Mouse (Mus musculus): ENCODE measurements around the gene Kcng3. TPM values are rescaled to one million over a fixed set of nuclear protein-coding genes. Genes with fewer than 3 reads are reported as not detected.
A peak's percentile ranks its signal among the peaks of the same experiment; 100 is the strongest.

Kcng3 gene
- total and polyA plus RNA-seq, 3 experiments = 0.05 TPM; not detected in 2

GRCm38 (mm10) chr17:83664761-83665160, 33.1 kb upstream of the Kcng3 start:
- H3K36me3 ChIP-seq (replicated peaks) = no peaks in the 10 kb centered on the region
- TF ChIP-seq GATA2 (IDR thresholded peaks at IDR 0.05; ENCODE audit: borderline replicate concordance, low read depth, low read length) = no peak
- TF ChIP-seq TAL1 (conservative IDR thresholded peaks at IDR 0.05; ENCODE audit: low read depth, low read length) = no peak
- no peak for TF ChIP-seq CTCF (IDR thresholded peaks at IDR 0.05; ENCODE audit: low read depth, low read length)
- no peak for TF ChIP-seq POLR2AphosphoS5 (IDR thresholded peaks at IDR 0.05; ENCODE audit: insufficient replicate concordance, low read depth, low read length)
- TF ChIP-seq GATA1 (IDR thresholded peaks at IDR 0.05; ENCODE audit: borderline replicate concordance, low read length) = no peak
- ATAC-seq (ENCODE audit: extremely low read depth, insufficient number of reproducible peaks, low FRiP score, poor library complexity, severe bottlenecking) = no peak
- peaks cover 30% of the 10 kb centered on the region for H3K4me1 ChIP-seq (ENCODE audit: insufficient read depth, low read depth, low read length)
- no peak for DNase-seq (ENCODE audit: low spot score)
- H3K9me3 ChIP-seq (replicated peaks) = peaks cover 6% of the 10 kb centered on the region; the same call in 1 of the 2 replicates
- H3K27me3 ChIP-seq (ENCODE audit: insufficient read depth, low read length) = 0 out of 2 replicates have a peak, but pooled peaks cover under 1% of the 10 kb centered on the region
- H3K4me3 ChIP-seq (ENCODE audit: low read depth, low read length) = no peak overlapping the region

GRCm38 (mm10) chr17:83658943-83659342, 27.2 kb upstream of the Kcng3 start:
- DNase-seq (ENCODE audit: low spot score) (peak; percentile 68), ATAC-seq (ENCODE audit: extremely low read depth, insufficient number of reproducible peaks, low FRiP score, poor library complexity, severe bottlenecking) (peak; percentile 95)
- Histone ChIP-seq H3K4me3 (ENCODE audit: low read depth, low read length) (no peak overlapping the region), H3K9me3 (replicated peaks) (peaks cover 6% of the 10 kb centered on the region; the same call in 1 of the 2 replicates), H3K36me3 (replicated peaks) (no peaks in the 10 kb centered on the region), H3K4me1 (ENCODE audit: insufficient read depth, low read depth, low read length) (peaks cover 41% of the 10 kb centered on the region), H3K27me3 (ENCODE audit: insufficient read depth, low read length) (no peaks in the 10 kb centered on the region)
- TF ChIP-seq POLR2AphosphoS5 (IDR thresholded peaks at IDR 0.05; ENCODE audit: insufficient replicate concordance, low read depth, low read length) (no peak), TAL1 (conservative IDR thresholded peaks at IDR 0.05; ENCODE audit: low read depth, low read length) (peak; percentile 94)

- Histone ChIP-seq H3K4me3 (ENCODE audit: low read depth, low read length) (no peak overlapping the region), H3K27me3 (ENCODE audit: insufficient read depth, low read length) (no peaks in the 10 kb centered on the region), H3K9me3 (replicated peaks) (peaks cover 6% of the 10 kb centered on the region; the same call in 1 of the 2 replicates), H3K4me1 (ENCODE audit: insufficient read depth, low read depth, low read length) (peaks cover 46% of the 10 kb centered on the region), H3K36me3 (replicated peaks) (no peaks in the 10 kb centered on the region)
- TF ChIP-seq GATA1 (IDR thresholded peaks at IDR 0.05; ENCODE audit: borderline replicate concordance, low read length) = no peak
- DNase-seq (ENCODE audit: low spot score) (no peak), ATAC-seq (ENCODE audit: extremely low read depth, insufficient number of reproducible peaks, low FRiP score, poor library complexity, severe bottlenecking) (no peak)
Measured at GRCm38 (mm10) chr17:83657375-83657774, 25.7 kb upstream of the Kcng3 start.

DNA sequence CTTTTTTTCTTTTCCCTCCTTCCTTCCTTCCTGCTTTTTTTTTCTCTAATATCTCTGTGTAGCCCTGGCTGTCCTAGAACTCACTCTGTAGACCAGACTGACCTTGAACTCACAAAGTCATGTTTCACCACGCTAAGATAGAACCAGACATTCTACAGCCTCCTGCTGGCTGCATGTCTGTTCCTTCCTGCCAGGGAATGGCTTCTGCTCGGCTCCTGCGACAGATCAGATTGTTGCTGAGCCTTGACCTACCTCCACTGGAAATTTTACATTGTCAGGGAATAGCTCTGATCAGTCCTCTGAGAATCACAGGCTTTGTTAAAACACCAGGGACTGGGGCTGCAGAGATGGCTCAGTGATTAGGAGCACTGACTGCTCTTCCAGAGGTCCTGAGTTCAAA, 24.0 kb upstream of the Kcng3 start:
- no peaks in the 10 kb centered on the region for H3K27me3 ChIP-seq (ENCODE audit: insufficient read depth, low read length)

DNA sequence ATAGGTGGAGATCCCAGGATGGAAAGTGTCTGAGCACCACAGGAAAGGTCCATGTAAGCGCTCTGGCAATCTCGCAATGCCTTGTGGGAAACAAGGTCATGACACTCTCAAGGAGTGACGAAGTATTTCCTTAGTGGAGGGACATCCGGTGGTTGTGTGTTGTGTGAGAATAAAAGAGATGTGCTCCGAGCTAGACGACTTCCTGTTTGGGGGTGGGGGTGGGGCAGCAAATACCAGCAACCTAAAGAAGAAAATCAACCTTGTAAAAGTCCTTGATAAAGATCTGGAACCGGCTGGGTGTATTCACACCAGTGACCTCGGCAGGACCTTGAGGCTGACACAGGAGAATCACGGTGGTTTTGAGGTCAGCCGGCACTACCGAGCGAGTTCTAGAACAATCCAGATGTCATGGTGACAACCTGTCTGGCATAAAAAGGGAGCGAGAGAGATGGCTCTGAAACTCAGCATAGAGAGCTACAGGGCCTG, 23.0 kb upstream of the Kcng3 start:
- Histone ChIP-seq H3K4me1 (ENCODE audit: insufficient read depth, low read depth, low read length) (peaks cover 58% of the 10 kb centered on the region), H3K9me3 (replicated peaks) (no peaks in the 10 kb centered on the region), H3K36me3 (replicated peaks) (no peaks in the 10 kb centered on the region), H3K27me3 (ENCODE audit: insufficient read depth, low read length) (no peaks in the 10 kb centered on the region), H3K4me3 (ENCODE audit: low read depth, low read length) (no peak overlapping the region; the same call in 1 of the 2 replicates)
- no peak for DNase-seq (ENCODE audit: low spot score)
- TF ChIP-seq POLR2AphosphoS5 (IDR thresholded peaks at IDR 0.05; ENCODE audit: insufficient replicate concordance, low read depth, low read length) (no peak), GATA2 (IDR thresholded peaks at IDR 0.05; ENCODE audit: borderline replicate concordance, low read depth, low read length) (no peak), TAL1 (conservative IDR thresholded peaks at IDR 0.05; ENCODE audit: low read depth, low read length) (no peak), GATA1 (IDR thresholded peaks at IDR 0.05; ENCODE audit: borderline replicate concordance, low read length) (no peak), CTCF (IDR thresholded peaks at IDR 0.05; ENCODE audit: low read depth, low read length) (no peak)
- no peak for ATAC-seq (ENCODE audit: extremely low read depth, insufficient number of reproducible peaks, low FRiP score, poor library complexity, severe bottlenecking)

More for the DNA sequence above, 24.0 kb upstream of the Kcng3 start:
- Histone ChIP-seq H3K4me3 (ENCODE audit: low read depth, low read length) (no peak overlapping the region), H3K9me3 (replicated peaks) (peaks cover 6% of the 10 kb centered on the region; the same call in 1 of the 2 replicates), H3K4me1 (ENCODE audit: insufficient read depth, low read depth, low read length) (peaks cover 54% of the 10 kb centered on the region), H3K36me3 (replicated peaks) (no peaks in the 10 kb centered on the region)
- no peak for ATAC-seq (ENCODE audit: extremely low read depth, insufficient number of reproducible peaks, low FRiP score, poor library complexity, severe bottlenecking)
- DNase-seq (ENCODE audit: low spot score) = no peak
- TF ChIP-seq POLR2AphosphoS5 (IDR thresholded peaks at IDR 0.05; ENCODE audit: insufficient replicate concordance, low read depth, low read length) = no peak
- no peak for TF ChIP-seq GATA1 (IDR thresholded peaks at IDR 0.05; ENCODE audit: borderline replicate concordance, low read length)
- TF ChIP-seq GATA2 (IDR thresholded peaks at IDR 0.05; ENCODE audit: borderline replicate concordance, low read depth, low read length) = no peak
- TF ChIP-seq CTCF (IDR thresholded peaks at IDR 0.05; ENCODE audit: low read depth, low read length) = no peak
- TF ChIP-seq TAL1 (conservative IDR thresholded peaks at IDR 0.05; ENCODE audit: low read depth, low read length) = no peak

DNA sequence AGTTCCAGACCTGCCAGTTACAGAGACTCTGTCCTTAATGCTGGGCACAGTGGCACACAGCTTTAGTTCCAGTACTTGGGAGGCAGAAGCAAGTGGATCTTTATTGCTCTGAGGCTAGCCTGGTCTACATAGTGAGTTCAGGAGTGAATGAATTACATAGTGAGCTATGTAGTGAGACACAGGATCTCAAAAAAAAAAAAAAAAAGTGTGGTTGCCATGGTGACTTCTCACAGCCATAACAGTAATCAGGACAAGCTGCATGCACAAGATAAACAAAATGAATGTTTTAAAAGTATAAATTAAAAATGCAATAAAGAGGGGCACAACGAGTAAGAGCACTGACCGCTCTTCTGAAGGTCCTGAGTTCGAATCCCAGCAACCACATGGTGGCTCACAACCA, 21.9 kb upstream of the Kcng3 start:
- ATAC-seq (ENCODE audit: extremely low read depth, insufficient number of reproducible peaks, low FRiP score, poor library complexity, severe bottlenecking) = no peak
- no peak for DNase-seq (ENCODE audit: low spot score)
- no peak for TF ChIP-seq GATA2 (IDR thresholded peaks at IDR 0.05; ENCODE audit: borderline replicate concordance, low read depth, low read length)
- no peak for TF ChIP-seq CTCF (IDR thresholded peaks at IDR 0.05; ENCODE audit: low read depth, low read length)
- TF ChIP-seq POLR2AphosphoS5 (IDR thresholded peaks at IDR 0.05; ENCODE audit: insufficient replicate concordance, low read depth, low read length) = no peak
- TF ChIP-seq GATA1 (IDR thresholded peaks at IDR 0.05; ENCODE audit: borderline replicate concordance, low read length) = no peak
- TF ChIP-seq TAL1 (conservative IDR thresholded peaks at IDR 0.05; ENCODE audit: low read depth, low read length) = no peak
- no peak overlapping the region for H3K4me3 ChIP-seq (ENCODE audit: low read depth, low read length)
- no peaks in the 10 kb centered on the region for H3K27me3 ChIP-seq (ENCODE audit: insufficient read depth, low read length)
- H3K9me3 ChIP-seq (replicated peaks) = no peaks in the 10 kb centered on the region
- H3K4me1 ChIP-seq (ENCODE audit: insufficient read depth, low read depth, low read length) = peaks cover 50% of the 10 kb centered on the region
- H3K36me3 ChIP-seq (replicated peaks) = no peaks in the 10 kb centered on the region

All from G1E (cell line).